9 mouse cellular contexts compared by ENCODE assay signal in the genomic region with DNA sequence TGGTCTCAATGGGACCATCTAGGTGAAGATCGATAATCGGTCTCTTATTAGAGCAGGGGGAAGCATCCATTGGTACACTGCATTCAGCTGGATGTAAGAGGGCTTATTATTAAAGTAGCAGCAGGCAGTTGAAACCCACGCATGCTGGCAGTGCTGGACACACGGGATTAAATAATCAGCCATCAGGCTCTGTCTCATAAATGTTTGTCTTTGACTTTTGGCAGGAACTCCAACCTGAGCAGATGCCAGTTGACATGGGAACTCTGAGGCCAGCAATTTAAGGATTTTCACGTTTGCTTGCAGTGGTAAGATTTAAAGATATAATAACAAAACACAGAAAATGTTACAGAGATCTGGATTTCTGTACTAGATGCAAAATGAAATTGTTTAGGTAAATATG.
DNase-seq lines count a peak whose midpoint lies in the region; ATAC-seq and TF ChIP-seq lines count a peak whose summit lies in the region.
"Had no signal": no experiment of that assay in that cellular context is flagged by ENCODE, and none has a peak within 500 bp of the region (broad histone marks: within the 10 kb centered on the region; RNA-seq: fewer than 3 reads in every experiment).

No protein-coding gene starts in this region.

- H3K36me3 ChIP-seq in hindbrain, postnatal 0 days (ENCODE audit: insufficient read depth, low read length): no peaks in the 10 kb centered on the region
- H3K36me3 ChIP-seq in hindbrain, embryonic 10.5 days: no peaks in the 10 kb centered on the region

- no peaks in the 10 kb centered on the region for H3K9me3 ChIP-seq in hindbrain, postnatal 0 days (ENCODE audit: low read length)
- no peaks in the 10 kb centered on the region; the same call in 1 of the 2 replicates for H3K9me3 ChIP-seq in hindbrain, embryonic 10.5 days

- peak; percentile 53 for DNase-seq in hindbrain, postnatal 0 days (ENCODE audit: low spot score)
- DNase-seq in hindbrain, embryonic 10.5 days (ENCODE audit: low spot score): no peak
- peak; percentile 8 for DNase-seq in cerebellum, adult 11 months
- DNase-seq in gastrocnemius, postnatal 36 days: peak; percentile 14 to 15
- DNase-seq in lung, postnatal 14 days: peak; percentile 51
- no peak for DNase-seq in ovary, postnatal 14 days (ENCODE audit: low spot score)
- DNase-seq in kidney, postnatal 4 days: no peak
- DNase-seq: retina, postnatal 1 day had no signal

- ATAC-seq in hindbrain, postnatal 0 days: no peak
- ATAC-seq in megakaryocyte progenitor cell, adult 5-6 weeks (replicated peaks; ENCODE audit: poor library complexity): no peak

- H3K4me3 ChIP-seq in hindbrain, postnatal 0 days (ENCODE audit: low read length): no peak overlapping the region
- H3K4me3 ChIP-seq in hindbrain, embryonic 10.5 days: no peak overlapping the region

- TF ChIP-seq CTCF in hindbrain, postnatal 0 days (IDR thresholded peaks at IDR 0.05; ENCODE audit: low read depth): no peak

- no peak overlapping the region for H3K9ac ChIP-seq in hindbrain, postnatal 0 days (replicated peaks; ENCODE audit: low read length)

- no peaks in the 10 kb centered on the region for H3K27me3 ChIP-seq in hindbrain, postnatal 0 days (ENCODE audit: insufficient read depth, low read length)
- no peaks in the 10 kb centered on the region for H3K27me3 ChIP-seq in hindbrain, embryonic 10.5 days (ENCODE audit: insufficient read depth, poor library complexity, severe bottlenecking)

- WGBS in hindbrain, postnatal 0 days: 24% methylated on average over 5 of the region's 5 CpGs
- WGBS in hindbrain, embryonic 10.5 days: 80% methylated on average over 5 of the region's 5 CpGs

- intact Hi-C loops in gastrocnemius, postnatal 36 days (cut with DNase I): no loop called here

- H3K4me1 ChIP-seq in hindbrain, postnatal 0 days (ENCODE audit: insufficient read depth, low read length): no peaks in the 10 kb centered on the region
- no peaks in the 10 kb centered on the region for H3K4me1 ChIP-seq in hindbrain, embryonic 10.5 days (replicated peaks)

- no peak overlapping the region for H3K27ac ChIP-seq in hindbrain, postnatal 0 days
- no peak overlapping the region for H3K27ac ChIP-seq in hindbrain, embryonic 10.5 days

- no peak overlapping the region for H3K4me2 ChIP-seq in hindbrain, postnatal 0 days (ENCODE audit: low read depth, low read length)

Comparison
In these comparisons a context has a peak if more than half of its experiments do, and no peak if none do; other contexts are left out.
1. DNase-seq: peak in hindbrain, postnatal 0 days (single experiment), cerebellum, adult 11 months (single experiment), gastrocnemius, postnatal 36 days (2 of 2) and lung, postnatal 14 days (single experiment); none in hindbrain, embryonic 10.5 days (single experiment), ovary, postnatal 14 days (single experiment) and kidney, postnatal 4 days (0 of 2).